Mouse (Mus musculus) heart, embryonic 15.5 days (tissue): ENCODE measurements around the gene Pde1a. TPM values are rescaled to one million over a fixed set of nuclear protein-coding genes. Genes with fewer than 3 reads are reported as not detected.
A peak's percentile ranks its signal among the peaks of the same experiment; 100 is the strongest.
"Not testable (repeated sequence)": the region's sequence is repeated elsewhere in the genome, so short reads cannot be mapped to it uniquely, and the experiment has no call there.

Source experiments
- ATAC-seq: fragments of 200-750 bp; cut with Nextera tagmentation; replicated peaks from 2 replicates; pipeline ENCODE4 v1.8.0; 2017; ENCODE audit warnings: low read depth, moderate TSS enrichment; ENCODE audit not compliant: insufficient number of reproducible peaks, insufficient read depth, low FRiP score
- H3K27ac ChIP-seq: fragments of 300-500 bp; sonication (generic); 2 replicates; pipeline ENCODE4 v1.5.1; 2015; ENCODE audit warnings: mild to moderate bottlenecking, inconsistent platforms
- H3K27me3 ChIP-seq: fragments of 300-500 bp; sonication (generic); 2 replicates; pipeline ENCODE4 v1.6.1; 2015; ENCODE audit warnings: inconsistent platforms
- H3K36me3 ChIP-seq: fragments of 300-500 bp; sonication (generic); 2 replicates; pipeline ENCODE4 v1.6.1; 2015; ENCODE audit warnings: mild to moderate bottlenecking, inconsistent platforms
- H3K4me1 ChIP-seq: fragments of 300-500 bp; sonication (generic); replicated peaks from 2 replicates; pipeline ENCODE4 v1.6.1; 2015; ENCODE audit warnings: inconsistent platforms
- H3K4me2 ChIP-seq: fragments of 300-500 bp; sonication (generic); 2 replicates; pipeline ENCODE4 v1.6.1; 2015; ENCODE audit warnings: inconsistent platforms, mild to moderate bottlenecking, moderate library complexity
- H3K4me3 ChIP-seq: fragments of 300-500 bp; sonication (generic); 2 replicates; pipeline ENCODE4 v1.5.1; 2015; ENCODE audit warnings: mild to moderate bottlenecking, inconsistent platforms
- H3K9ac ChIP-seq: fragments of 300-500 bp; sonication (generic); 2 replicates; pipeline ENCODE4 v1.6.1; 2015; ENCODE audit warnings: mild to moderate bottlenecking, inconsistent platforms
- H3K9me3 ChIP-seq: fragments of 300-500 bp; sonication (generic); replicated peaks from 2 replicates; pipeline ENCODE4 v1.6.1; 2016; ENCODE audit warnings: inconsistent platforms
- WGBS: fragments of 180-500 bp; shearing (Covaris S2); methylation state at CpG from one replicate; pipeline ENCODE4 v1.1.7; 2015; ENCODE audit warnings: mixed read lengths; 5-methylcytosine and 5-hydroxymethylcytosine counted together
- polyA plus RNA-seq: library from polyadenylated mRNA; unstranded; fragments of >200 nt; fragmentation: Nextera tagmentation; extraction: Ambion mirVana; gene quantifications from 2 replicates; pipeline ENCODE4 v1.2.1, GENCODE M21; 2015

Gene Pde1a
- polyA plus RNA-seq, 1 experiment from 2014 or later, result 26.2 TPM

- no peak for ATAC-seq
- peaks cover 8% of the 10 kb centered on the region for H3K4me1 ChIP-seq
- no peaks in the 10 kb centered on the region for H3K27me3 ChIP-seq
- no peak overlapping the region for H3K4me3 ChIP-seq
- WGBS, result 71% methylated on average over 8 of the region's 8 CpGs
- no peaks in the 10 kb centered on the region for H3K36me3 ChIP-seq
- H3K4me2 ChIP-seq, result no peak overlapping the region
- no peaks in the 10 kb centered on the region for H3K9me3 ChIP-seq
- no peak overlapping the region for H3K9ac ChIP-seq
- no peak overlapping the region for H3K27ac ChIP-seq
Measured at GRCm38 (mm10) chr2:79890726-79891125, 238.5 kb downstream of the Pde1a start.

GRCm38 (mm10) chr2:79883631-79884350, 245.5 kb downstream of the Pde1a start:
- H3K36me3 ChIP-seq, result no peaks in the 10 kb centered on the region
- no peaks in the 10 kb centered on the region for H3K27me3 ChIP-seq
- no peaks in the 10 kb centered on the region for H3K9me3 ChIP-seq
- no peak overlapping the region for H3K4me3 ChIP-seq
- no peak overlapping the region for H3K27ac ChIP-seq
- no peaks in the 10 kb centered on the region for H3K4me1 ChIP-seq
- no peak overlapping the region for H3K9ac ChIP-seq
- no peak for ATAC-seq
- no peak overlapping the region for H3K4me2 ChIP-seq
- 87% methylated on average over 6 of the region's 6 CpGs for WGBS

GRCm38 (mm10) chr2:79883210-79883609, 246.0 kb downstream of the Pde1a start:
- H3K27ac ChIP-seq, result no peak overlapping the region
- H3K4me1 ChIP-seq, result no peaks in the 10 kb centered on the region
- H3K27me3 ChIP-seq, result no peaks in the 10 kb centered on the region
- WGBS, result 84% methylated on average over 4 of the region's 4 CpGs
- no peak overlapping the region for H3K9ac ChIP-seq
- no peaks in the 10 kb centered on the region for H3K36me3 ChIP-seq
- no peak for ATAC-seq
- no peak overlapping the region for H3K4me2 ChIP-seq
- H3K9me3 ChIP-seq, result no peaks in the 10 kb centered on the region
- no peak overlapping the region for H3K4me3 ChIP-seq

- 38% methylated on average over 9 of the region's 9 CpGs for WGBS
- H3K9me3 ChIP-seq, result no peaks in the 10 kb centered on the region
- H3K27me3 ChIP-seq, result peaks cover 11% of the 10 kb centered on the region
- H3K9ac ChIP-seq, result no peak overlapping the region
- 0 out of 2 replicates have a peak, but pooled peaks have one; percentile 35 for ATAC-seq
- no peaks in the 10 kb centered on the region for H3K36me3 ChIP-seq
- no peaks in the 10 kb centered on the region for H3K4me1 ChIP-seq
- no peak overlapping the region for H3K4me3 ChIP-seq
- H3K27ac ChIP-seq, result no peak overlapping the region
- H3K4me2 ChIP-seq, result no peak overlapping the region
Measured at GRCm38 (mm10) chr2:79865275-79865999, 263.8 kb downstream of the Pde1a start.

- Histone ChIP-seq H3K27me3 (no peaks in the 10 kb centered on the region), H3K9ac (no peak overlapping the region), H3K4me3 (no peak overlapping the region), H3K27ac (no peak overlapping the region), H3K4me2 (no peak overlapping the region), H3K9me3 (no peaks in the 10 kb centered on the region), H3K36me3 (no peaks in the 10 kb centered on the region), H3K4me1 (no peaks in the 10 kb centered on the region)
- no peak for ATAC-seq
- 67% methylated on average over 1 of the region's 1 CpGs for WGBS
Measured at GRCm38 (mm10) chr2:79856874-79857273, 272.4 kb downstream of the Pde1a start.

GRCm38 (mm10) chr2:79847396-79847795, 281.9 kb downstream of the Pde1a start:
- not testable (repeated sequence) for H3K36me3 ChIP-seq, H3K27me3 ChIP-seq, H3K9ac ChIP-seq, ATAC-seq, H3K4me1 ChIP-seq, H3K27ac ChIP-seq, H3K4me3 ChIP-seq, H3K9me3 ChIP-seq, H3K4me2 ChIP-seq
- 84% methylated on average over 13 of the region's 13 CpGs for WGBS

GRCm38 (mm10) chr2:79839513-79839912, 289.7 kb downstream of the Pde1a start:
- H3K9ac ChIP-seq, result no peak overlapping the region
- H3K4me3 ChIP-seq, result no peak overlapping the region
- no peaks in the 10 kb centered on the region for H3K27me3 ChIP-seq
- no peaks in the 10 kb centered on the region for H3K36me3 ChIP-seq
- H3K4me1 ChIP-seq, result no peaks in the 10 kb centered on the region
- no peak overlapping the region for H3K4me2 ChIP-seq
- H3K9me3 ChIP-seq, result no peaks in the 10 kb centered on the region
- H3K27ac ChIP-seq, result no peak overlapping the region
- ATAC-seq, result no peak
- WGBS, result 50% methylated on average over 5 of the region's 5 CpGs

- Histone ChIP-seq H3K9me3 (no peaks in the 10 kb centered on the region), H3K36me3 (no peaks in the 10 kb centered on the region), H3K9ac (no peak overlapping the region), H3K4me2 (no peak overlapping the region), H3K4me1 (no peaks in the 10 kb centered on the region), H3K27ac (no peak overlapping the region), H3K27me3 (no peaks in the 10 kb centered on the region), H3K4me3 (no peak overlapping the region)
- WGBS, result 69% methylated on average over 6 of the region's 6 CpGs
- no peak for ATAC-seq
Measured at GRCm38 (mm10) chr2:79839090-79839489, 290.2 kb downstream of the Pde1a start.

GRCm38 (mm10) chr2:79825853-79826252, 303.4 kb downstream of the Pde1a start:
- H3K4me3 ChIP-seq, result no peak overlapping the region
- WGBS, result 73% methylated on average over 4 of the region's 4 CpGs
- ATAC-seq, result no peak
- H3K27me3 ChIP-seq, result no peaks in the 10 kb centered on the region
- no peak overlapping the region for H3K4me2 ChIP-seq
- no peak overlapping the region for H3K27ac ChIP-seq
- no peaks in the 10 kb centered on the region for H3K36me3 ChIP-seq
- H3K4me1 ChIP-seq, result no peaks in the 10 kb centered on the region
- H3K9ac ChIP-seq, result no peak overlapping the region
- H3K9me3 ChIP-seq, result no peaks in the 10 kb centered on the region

GRCm38 (mm10) chr2:79819543-79819942, 309.7 kb downstream of the Pde1a start:
- Histone ChIP-seq H3K4me3 (no peak overlapping the region), H3K9me3 (no peaks in the 10 kb centered on the region), H3K27me3 (no peaks in the 10 kb centered on the region), H3K4me1 (no peaks in the 10 kb centered on the region), H3K27ac (no peak overlapping the region), H3K9ac (no peak overlapping the region), H3K4me2 (no peak overlapping the region), H3K36me3 (no peaks in the 10 kb centered on the region)
- no peak for ATAC-seq
- WGBS, result 81% methylated on average over 3 of the region's 3 CpGs

GRCm38 (mm10) chr2:79815708-79816484, 313.4 kb downstream of the Pde1a start:
- no peak overlapping the region for H3K27ac ChIP-seq
- H3K27me3 ChIP-seq, result no peaks in the 10 kb centered on the region
- ATAC-seq, result no peak
- no peaks in the 10 kb centered on the region for H3K9me3 ChIP-seq
- H3K4me3 ChIP-seq, result no peak overlapping the region
- no peaks in the 10 kb centered on the region for H3K36me3 ChIP-seq
- no peak overlapping the region for H3K9ac ChIP-seq
- no peak overlapping the region for H3K4me2 ChIP-seq
- no peaks in the 10 kb centered on the region for H3K4me1 ChIP-seq
- 48% methylated on average over 3 of the region's 3 CpGs for WGBS
